Mouse (Mus musculus): ENCODE results near the gene Degs1.
"Not testable (repeated sequence)": the region's sequence is repeated elsewhere in the genome, so short reads cannot be mapped to it uniquely, and the experiment has no call there.

Degs1 gene

GRCm38 (mm10) chr1:182282091-182283075, at the start of gene Degs1:
Gene Degs1, minus strand, starts transcription at chr1:182282804.
- peak; percentile 99 for DNase-seq (ENCODE audit: low read depth, low spot score)

GRCm38 (mm10) chr1:182325919-182326318, 43.3 kb upstream of the Degs1 start:
- no peak for DNase-seq (ENCODE audit: low read depth, low spot score)

DNA sequence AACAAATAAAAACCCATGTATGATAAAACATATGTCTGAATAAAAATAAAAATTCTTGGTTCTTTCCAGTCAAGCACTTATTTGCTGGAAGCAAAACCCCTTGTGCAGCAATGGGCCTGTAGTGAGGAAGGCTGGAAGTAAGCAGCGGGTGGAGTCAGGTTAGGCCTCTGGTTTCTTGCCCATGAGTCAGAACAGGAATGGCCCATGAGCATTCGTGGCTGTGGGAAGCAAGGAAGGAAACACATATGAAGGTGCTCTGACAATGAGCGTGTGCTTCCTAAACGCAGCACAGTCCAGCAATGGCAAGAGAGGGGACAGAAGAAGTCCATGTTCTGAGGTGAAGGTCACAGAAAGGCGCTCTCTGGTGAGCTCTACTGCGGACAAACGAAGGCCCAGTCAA, 41.9 kb upstream of the Degs1 start:
- no peak for DNase-seq (ENCODE audit: low read depth, low spot score)

- no peak for DNase-seq (ENCODE audit: low read depth, low spot score)
Measured at GRCm38 (mm10) chr1:182323139-182323538, 40.5 kb upstream of the Degs1 start.

GRCm38 (mm10) chr1:182314201-182314600, 31.6 kb upstream of the Degs1 start:
- no peak for DNase-seq (ENCODE audit: low read depth, low spot score)

GRCm38 (mm10) chr1:182313181-182313580, 30.6 kb upstream of the Degs1 start:
- DNase-seq (ENCODE audit: low read depth, low spot score) = no peak

DNA sequence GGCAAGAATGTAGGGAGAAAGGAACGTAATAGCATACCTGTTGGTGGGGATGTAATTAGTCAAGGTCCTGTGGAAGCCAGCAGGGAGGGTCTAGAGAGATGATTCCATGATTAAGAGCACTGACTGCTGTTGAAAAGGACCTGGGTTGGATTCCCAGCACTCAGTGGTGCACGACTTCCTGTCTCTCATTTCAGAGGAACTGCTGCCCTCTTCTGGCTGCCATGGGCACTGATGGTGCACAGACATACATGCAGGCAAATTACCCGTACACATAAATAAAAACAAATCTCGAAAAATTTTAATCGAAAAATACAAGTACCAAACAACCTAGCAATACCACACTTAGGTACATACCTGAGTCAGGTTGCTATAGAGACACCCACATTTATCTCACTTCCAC, 28.8 kb upstream of the Degs1 start:
- DNase-seq (ENCODE audit: low read depth, low spot score) = peak; percentile 55

DNA sequence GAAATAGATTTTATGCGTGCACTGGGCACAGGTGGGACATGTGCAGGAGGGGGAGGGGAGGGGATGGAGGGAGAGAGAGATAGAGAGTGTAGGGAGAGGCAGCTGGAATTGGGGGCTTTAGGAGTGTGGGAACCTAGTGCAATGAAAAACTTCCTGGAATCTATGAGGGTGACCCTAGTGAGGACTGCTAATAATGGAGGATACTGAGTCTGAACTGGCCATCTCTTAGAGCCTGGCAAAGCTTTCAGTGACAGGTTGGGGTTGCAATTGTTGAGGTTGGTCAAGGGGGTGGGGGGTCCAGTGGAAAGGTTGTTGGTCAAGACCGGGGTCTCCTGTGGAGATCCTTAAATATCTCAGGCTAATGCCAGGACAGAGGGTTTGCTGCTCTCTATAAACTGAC, 27.7 kb upstream of the Degs1 start:
- DNase-seq (ENCODE audit: low read depth, low spot score) = no peak

- DNase-seq (ENCODE audit: low read depth, low spot score) = no peak
Measured at GRCm38 (mm10) chr1:182309403-182309802, 26.8 kb upstream of the Degs1 start.

GRCm38 (mm10) chr1:182302916-182303315, 20.3 kb upstream of the Degs1 start:
- no peak for DNase-seq (ENCODE audit: low read depth, low spot score)

DNA sequence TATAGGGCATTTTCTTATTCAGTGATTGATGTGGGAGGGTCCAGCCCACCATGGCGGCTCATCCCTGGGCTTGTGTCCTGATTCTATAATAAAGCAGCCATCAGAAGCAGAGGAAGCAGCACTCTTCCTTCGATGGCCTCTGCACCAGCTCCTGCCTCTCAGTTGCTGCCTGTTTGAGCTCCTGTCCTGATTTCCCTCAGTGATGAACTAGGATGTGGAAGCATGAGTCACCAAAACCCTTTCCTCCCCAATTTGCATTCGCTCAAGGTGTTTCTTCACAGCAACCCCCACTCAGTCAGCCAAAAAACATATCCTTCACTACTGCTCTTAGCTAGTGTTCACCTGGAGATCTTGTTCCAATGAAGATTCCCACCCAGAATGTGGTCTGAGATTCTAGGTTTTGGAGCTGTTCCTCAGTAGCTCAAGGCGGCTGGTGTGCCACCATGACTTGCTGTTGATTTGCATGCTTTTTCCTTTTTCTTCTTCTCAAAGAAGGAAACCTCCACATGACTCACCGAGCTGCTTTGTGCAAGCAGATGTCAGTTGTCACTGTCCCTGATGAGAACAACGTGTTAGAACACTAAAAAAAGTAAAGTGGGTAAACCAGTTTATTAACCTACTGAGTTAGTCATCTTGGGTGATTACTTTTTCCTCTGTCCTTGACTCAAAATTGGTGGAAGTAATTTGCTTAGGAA, 19.7 kb upstream of the Degs1 start:
- no peak for DNase-seq (ENCODE audit: low read depth, low spot score)

- no peak for DNase-seq (ENCODE audit: low read depth, low spot score)
Measured at GRCm38 (mm10) chr1:182297821-182298220, 15.2 kb upstream of the Degs1 start.

DNA sequence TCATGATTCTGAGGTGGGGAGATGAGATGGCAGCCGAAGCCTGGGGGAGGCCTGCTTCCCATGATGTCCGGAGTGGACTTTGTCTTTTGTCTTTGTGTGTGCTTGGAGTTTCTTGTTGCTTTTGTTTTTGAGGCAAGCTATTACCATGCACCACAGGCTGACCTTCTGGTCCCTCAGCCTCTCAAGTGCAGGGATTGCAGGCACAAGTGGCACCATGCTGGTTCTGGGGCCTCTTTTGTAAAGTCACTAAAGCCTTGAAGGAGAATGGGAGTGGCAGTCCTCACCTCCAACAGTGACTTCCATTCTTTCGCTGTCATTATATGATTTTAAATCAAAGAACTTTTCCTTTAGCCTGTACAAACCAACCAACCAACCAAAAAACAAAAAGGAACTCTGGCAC, 14.6 kb upstream of the Degs1 start:
- DNase-seq (ENCODE audit: low read depth, low spot score) = peak; percentile 61

DNA sequence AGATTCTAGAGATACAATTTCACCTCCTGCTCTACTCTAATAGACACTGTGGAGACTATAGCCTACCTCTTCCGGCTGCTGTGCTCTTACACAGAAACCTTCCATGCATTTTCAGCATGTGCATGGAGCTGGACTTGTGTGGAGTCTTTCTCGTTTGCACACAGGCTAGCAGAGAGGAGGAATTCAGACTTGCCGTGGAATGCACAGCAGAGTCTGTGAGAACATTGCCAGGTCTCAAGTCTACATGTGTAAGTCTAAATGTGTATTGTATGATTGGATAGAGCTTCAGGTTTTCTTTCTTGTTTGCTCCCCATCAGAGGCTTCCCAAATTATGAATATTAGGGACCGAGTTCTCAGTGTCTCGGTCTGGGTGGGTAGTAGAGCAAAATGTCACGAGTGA, 14.2 kb upstream of the Degs1 start:
- DNase-seq (ENCODE audit: low read depth, low spot score) = no peak

DNA sequence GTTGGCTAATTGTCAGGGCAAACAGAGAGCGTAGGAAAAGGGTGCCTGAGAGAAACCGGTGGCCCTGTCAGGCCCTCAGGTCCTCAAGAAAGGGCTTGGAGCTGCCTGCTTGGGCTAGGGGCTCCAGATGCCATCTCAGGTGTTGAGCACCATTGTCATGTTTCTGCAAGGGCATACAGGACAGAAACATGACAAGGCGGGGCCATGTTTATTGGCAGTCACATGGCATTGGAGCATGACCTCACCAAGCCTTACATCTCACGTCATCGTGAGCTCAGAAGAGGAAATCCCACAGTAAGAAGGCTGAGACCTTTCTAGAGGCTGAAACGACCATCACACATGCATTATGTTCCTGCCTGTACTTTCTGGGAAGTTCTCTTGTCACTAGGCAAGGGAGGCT, 13.5 kb upstream of the Degs1 start:
- peak; percentile 28 for DNase-seq (ENCODE audit: low read depth, low spot score)

GRCm38 (mm10) chr1:182292291-182292690, 9.7 kb upstream of the Degs1 start:
- no peak for DNase-seq (ENCODE audit: low read depth, low spot score)

GRCm38 (mm10) chr1:182290741-182291140, 8.1 kb upstream of the Degs1 start:
- DNase-seq (ENCODE audit: low read depth, low spot score) = not testable (repeated sequence)

- DNase-seq (ENCODE audit: low read depth, low spot score) = no peak
Measured at GRCm38 (mm10) chr1:182289781-182290180, 7.2 kb upstream of the Degs1 start.

DNA sequence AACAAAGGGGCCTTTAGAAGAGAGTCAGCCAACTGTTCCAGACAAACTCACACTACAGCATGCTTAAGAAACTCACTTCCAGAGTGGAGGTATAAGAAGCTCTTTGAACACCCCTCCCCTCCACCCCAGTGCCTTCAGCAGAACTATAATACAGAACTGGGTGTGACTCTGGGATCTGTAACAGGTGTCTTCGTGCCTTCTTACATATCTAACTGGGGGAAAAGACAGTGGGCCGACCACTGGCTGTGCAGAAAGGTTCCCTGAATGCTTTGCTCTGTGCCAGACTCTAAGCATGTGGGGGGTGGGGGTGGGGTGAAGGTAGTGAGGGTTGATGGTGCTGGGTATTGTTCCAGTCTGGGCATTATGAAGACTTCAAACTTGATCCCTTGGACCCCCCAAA, 6.0 kb upstream of the Degs1 start:
- no peak for DNase-seq (ENCODE audit: low read depth, low spot score)

GRCm38 (mm10) chr1:182287781-182288180, 5.2 kb upstream of the Degs1 start:
- no peak for DNase-seq (ENCODE audit: low read depth, low spot score)

- peak; percentile 51 for DNase-seq (ENCODE audit: low read depth, low spot score)
Measured at GRCm38 (mm10) chr1:182284795-182285194, 2.2 kb upstream of the Degs1 start.

DNA sequence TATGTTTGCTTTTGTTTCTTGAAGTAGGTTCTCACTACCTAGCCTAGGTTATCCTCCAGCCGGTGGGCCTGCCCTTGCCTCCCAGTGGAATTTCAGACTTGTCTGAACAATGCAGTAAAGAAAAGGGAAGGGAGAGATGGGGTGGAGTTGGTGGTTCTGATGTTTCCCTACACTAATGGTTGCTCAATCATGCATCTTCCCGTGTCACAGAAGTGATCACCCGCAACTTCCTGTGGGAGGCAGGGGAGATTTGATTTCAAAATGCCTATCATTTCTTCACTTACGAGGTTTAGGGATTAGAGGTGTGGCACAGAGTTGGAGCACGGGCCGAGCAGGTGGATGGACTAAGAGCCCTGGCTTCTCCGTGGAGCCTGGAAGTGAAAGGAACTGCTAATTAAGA, 627 bp upstream of the Degs1 start:
- peak; percentile 62 for DNase-seq (ENCODE audit: low read depth, low spot score)

GRCm38 (mm10) chr1:182281251-182281711, 1.3 kb downstream of the Degs1 start:
- peak; percentile 28 for DNase-seq (ENCODE audit: low read depth, low spot score)
